Mouse (Mus musculus): Measurements from ENCODE around the gene Cpne9.

Gene Cpne9

GRCm38 (mm10) chr6:113282101-113282802, at the start of gene Cpne9:
TSS of gene Cpne9 (plus strand) at chr6:113282307.
- DNase-seq (ENCODE audit: low spot score in 2 of 2) = peak in 1 of 2 experiments; percentile 6

GRCm38 (mm10) chr6:113235141-113235540, 47.0 kb upstream of the Cpne9 start:
- DNase-seq (ENCODE audit: low spot score in 2 of 2) = no peak

GRCm38 (mm10) chr6:113237542-113238270, 44.4 kb upstream of the Cpne9 start, which contains the start of gene Mtmr14:
TSS of gene Mtmr14 (plus strand) at chr6:113237843.
- peak; percentile 98 to 99 for DNase-seq (ENCODE audit: low spot score in 2 of 2)

- no peak for DNase-seq (ENCODE audit: low spot score in 2 of 2)
Observed at GRCm38 (mm10) chr6:113238442-113238841, 43.7 kb upstream of the Cpne9 start.

- DNase-seq (ENCODE audit: low spot score in 2 of 2) = no peak
Observed at GRCm38 (mm10) chr6:113242753-113243152, 39.4 kb upstream of the Cpne9 start.

GRCm38 (mm10) chr6:113245585-113245984, 36.5 kb upstream of the Cpne9 start:
- DNase-seq (ENCODE audit: low spot score in 2 of 2) = no peak

GRCm38 (mm10) chr6:113250786-113251185, 31.3 kb upstream of the Cpne9 start:
- no peak for DNase-seq (ENCODE audit: low spot score in 2 of 2)

GRCm38 (mm10) chr6:113251921-113252320, 30.2 kb upstream of the Cpne9 start:
- no peak for DNase-seq (ENCODE audit: low spot score in 2 of 2)

GRCm38 (mm10) chr6:113254899-113255298, 27.2 kb upstream of the Cpne9 start:
- no peak for DNase-seq (ENCODE audit: low spot score in 2 of 2)

GRCm38 (mm10) chr6:113261174-113261858, 20.8 kb upstream of the Cpne9 start:
- no peak for DNase-seq (ENCODE audit: low spot score in 2 of 2)

GRCm38 (mm10) chr6:113263531-113263930, 18.6 kb upstream of the Cpne9 start:
- no peak for DNase-seq (ENCODE audit: low spot score in 2 of 2)

- no peak for DNase-seq (ENCODE audit: low spot score in 2 of 2)
Observed at GRCm38 (mm10) chr6:113264429-113264828, 17.7 kb upstream of the Cpne9 start.

- DNase-seq (ENCODE audit: low spot score in 2 of 2) = no peak
Observed at GRCm38 (mm10) chr6:113266996-113267655, 15.0 kb upstream of the Cpne9 start.

GRCm38 (mm10) chr6:113267988-113268387, 14.1 kb upstream of the Cpne9 start:
- DNase-seq (ENCODE audit: low spot score in 2 of 2) = no peak

GRCm38 (mm10) chr6:113272365-113272764, 9.7 kb upstream of the Cpne9 start:
- DNase-seq (ENCODE audit: low spot score in 2 of 2) = no peak

- no peak for DNase-seq (ENCODE audit: low spot score in 2 of 2)
Observed at GRCm38 (mm10) chr6:113276846-113277245, 5.3 kb upstream of the Cpne9 start.

GRCm38 (mm10) chr6:113281676-113282075, 431 bp upstream of the Cpne9 start:
- DNase-seq (ENCODE audit: low spot score in 2 of 2) = no peak

GRCm38 (mm10) chr6:113282969-113283368, 862 bp downstream of the Cpne9 start:
- no peak for DNase-seq (ENCODE audit: low spot score in 2 of 2)

GRCm38 (mm10) chr6:113283500-113283899, 1.4 kb downstream of the Cpne9 start:
- no peak for DNase-seq (ENCODE audit: low spot score in 2 of 2)

- DNase-seq (ENCODE audit: low spot score in 2 of 2) = no peak
Observed at GRCm38 (mm10) chr6:113284931-113285330, 2.8 kb downstream of the Cpne9 start.

GRCm38 (mm10) chr6:113286316-113286715, 4.2 kb downstream of the Cpne9 start:
- no peak for DNase-seq (ENCODE audit: low spot score in 2 of 2)

- no peak for DNase-seq (ENCODE audit: low spot score in 2 of 2)
Observed at GRCm38 (mm10) chr6:113287236-113287635, 5.1 kb downstream of the Cpne9 start.

Measured in urinary bladder, adult 18-20 months (tissue).